Mouse (Mus musculus) brain, embryonic 14.5 days (tissue): ENCODE data around the gene Hmmr.

Source experiments
- CTCF ChIP-seq: fragments of 200-500 bp; IDR thresholded peaks from 2 replicates; pipeline ENCODE4 v1.5.1; 2012; ENCODE audit warnings: inconsistent platforms, mild to moderate bottlenecking, moderate library complexity, borderline replicate concordance; ENCODE audit not compliant: insufficient read depth, insufficient read length; ENCODE audit errors: extremely low read depth
- POLR2A ChIP-seq: fragments of 200-500 bp; IDR thresholded peaks from 2 replicates; pipeline ENCODE4 v1.6.1; 2012; ENCODE audit warnings: mild to moderate bottlenecking, inconsistent platforms, borderline replicate concordance; ENCODE audit not compliant: poor library complexity, insufficient read depth, insufficient read length, severe bottlenecking; ENCODE audit errors: extremely low read depth

GRCm38 (mm10) chr11:40755968-40756367 is 22.7 kb upstream of the Hmmr start:
- TF ChIP-seq CTCF, result no peak
- TF ChIP-seq POLR2A, result no peak
